In genomic region chr4:53238314-53239259, GRCm38 (mm10) we compare ENCODE assay signal across 11 mouse cellular contexts.
A peak's percentile ranks its signal among the peaks of the same experiment; 100 is the strongest.
DNase-seq lines count a peak whose midpoint lies in the region; ATAC-seq lines count a peak whose summit lies in the region.
"Had no signal": no experiment of that assay in that cellular context is flagged by ENCODE, and none has a peak within 500 bp of the region (broad histone marks: within the 10 kb centered on the region; RNA-seq: fewer than 3 reads in every experiment).

No protein-coding gene starts in this region.

- H3K4me3 ChIP-seq in heart, embryonic 13.5 days: no peak overlapping the region
- no peak overlapping the region for H3K4me3 ChIP-seq in heart, embryonic 11.5 days (ENCODE audit: low read depth, low read length)
- H3K4me3 ChIP-seq: embryonic facial prominence, embryonic 12.5 days had no signal

- no peak overlapping the region for H3K4me2 ChIP-seq in heart, embryonic 13.5 days
- no peak overlapping the region for H3K4me2 ChIP-seq in heart, embryonic 11.5 days
- H3K4me2 ChIP-seq: embryonic facial prominence, embryonic 12.5 days had no signal

- H3K9me3 ChIP-seq in heart, embryonic 13.5 days: no peaks in the 10 kb centered on the region
- no peaks in the 10 kb centered on the region for H3K9me3 ChIP-seq in heart, embryonic 11.5 days (replicated peaks; ENCODE audit: control insufficient read depth, low read length)
- H3K9me3 ChIP-seq: embryonic facial prominence, embryonic 12.5 days had no signal

- no peaks in the 10 kb centered on the region for H3K36me3 ChIP-seq in heart, embryonic 13.5 days
- no peaks in the 10 kb centered on the region for H3K36me3 ChIP-seq in heart, embryonic 11.5 days (ENCODE audit: control insufficient read depth, insufficient read depth, low read length)
- H3K36me3 ChIP-seq: embryonic facial prominence, embryonic 12.5 days had no signal

- ATAC-seq in heart, embryonic 13.5 days (ENCODE audit: extremely low read depth, insufficient number of reproducible peaks, low FRiP score, low TSS enrichment): no peak
- ATAC-seq in heart, embryonic 11.5 days (replicated peaks; ENCODE audit: insufficient number of reproducible peaks, low FRiP score, low TSS enrichment): no peak; the same call in 1 of the 2 replicates
- ATAC-seq in erythroid progenitor cell, adult 5-6 weeks (replicated peaks; ENCODE audit: low FRiP score, poor library complexity, severe bottlenecking): peak; percentile 40; the same call in 1 of the 2 replicates
- peak; percentile 81 for ATAC-seq in megakaryocyte-erythroid progenitor cell, adult 5-6 weeks (replicated peaks; ENCODE audit: low FRiP score, low TSS enrichment, poor library complexity, severe bottlenecking)

- 0 out of 2 replicates have a peak overlapping the region, but pooled peaks have one; percentile 5 for H3K27ac ChIP-seq in heart, embryonic 13.5 days (replicated peaks)
- H3K27ac ChIP-seq in heart, embryonic 11.5 days (ENCODE audit: low read depth, low read length): no peak overlapping the region
- H3K27ac ChIP-seq: embryonic facial prominence, embryonic 12.5 days had no signal

- H3K4me1 ChIP-seq in heart, embryonic 13.5 days: peaks cover 14% of the 10 kb centered on the region
- H3K4me1 ChIP-seq in heart, embryonic 11.5 days (ENCODE audit: control insufficient read depth, insufficient read depth, low read length): peaks cover 5% of the 10 kb centered on the region; the same call in 1 of the 2 replicates
- H3K4me1 ChIP-seq: embryonic facial prominence, embryonic 12.5 days had no signal

- no peaks in the 10 kb centered on the region for H3K27me3 ChIP-seq in heart, embryonic 13.5 days (replicated peaks)
- H3K27me3 ChIP-seq in heart, embryonic 11.5 days (ENCODE audit: control insufficient read depth, insufficient read depth, low read length): no peaks in the 10 kb centered on the region
- H3K27me3 ChIP-seq: embryonic facial prominence, embryonic 12.5 days had no signal

- WGBS in heart, embryonic 13.5 days: 65% methylated on average over 14 of the region's 14 CpGs
- WGBS in heart, embryonic 11.5 days (ENCODE audit: insufficient replicate concordance): 64% methylated on average over 14 of the region's 14 CpGs

- DNase-seq in ovary, postnatal 36 days (ENCODE audit: low spot score): peak; percentile 16
- DNase-seq in ovary, adult 18-20 months (ENCODE audit: low spot score): no peak
- no peak for DNase-seq in cerebellum, adult 11-12 months
- DNase-seq in right cerebral cortex, postnatal 25 days: no peak
- DNase-seq: right cerebral cortex, adult 18-20 months; thymus, adult 18-20 months had no signal

- no peak overlapping the region for H3K9ac ChIP-seq in heart, embryonic 13.5 days
- no peak overlapping the region for H3K9ac ChIP-seq in heart, embryonic 11.5 days (ENCODE audit: low read depth, low read length)
- H3K9ac ChIP-seq: embryonic facial prominence, embryonic 12.5 days had no signal

Comparison
In these comparisons a context has a peak if more than half of its experiments do, and no peak if none do; other contexts are left out.
1. ATAC-seq: peak in erythroid progenitor cell, adult 5-6 weeks (single experiment) and megakaryocyte-erythroid progenitor cell, adult 5-6 weeks (single experiment); none in heart, embryonic 13.5 days (single experiment) and heart, embryonic 11.5 days (single experiment).